Mouse (Mus musculus) C2C12 (cell line): ENCODE data around the gene Prph.
A peak's percentile ranks its signal among the peaks of the same experiment; 100 is the strongest.

ENCODE experiments used
- CTCF ChIP-seq: IDR thresholded peaks from one replicate; pipeline ENCODE4 v1.5.1; 2011; ENCODE audit not compliant: control insufficient read depth, insufficient read depth, insufficient read length
- MAX ChIP-seq: IDR thresholded peaks from one replicate; pipeline ENCODE4 v1.6.1; 2011; ENCODE audit warnings: mild to moderate bottlenecking, control low read depth
- MYOG ChIP-seq: IDR thresholded peaks from one replicate; pipeline ENCODE4 v1.6.1; 2011; ENCODE audit not compliant: control insufficient read depth, insufficient read length; ENCODE audit errors: extremely low read depth

DNA sequence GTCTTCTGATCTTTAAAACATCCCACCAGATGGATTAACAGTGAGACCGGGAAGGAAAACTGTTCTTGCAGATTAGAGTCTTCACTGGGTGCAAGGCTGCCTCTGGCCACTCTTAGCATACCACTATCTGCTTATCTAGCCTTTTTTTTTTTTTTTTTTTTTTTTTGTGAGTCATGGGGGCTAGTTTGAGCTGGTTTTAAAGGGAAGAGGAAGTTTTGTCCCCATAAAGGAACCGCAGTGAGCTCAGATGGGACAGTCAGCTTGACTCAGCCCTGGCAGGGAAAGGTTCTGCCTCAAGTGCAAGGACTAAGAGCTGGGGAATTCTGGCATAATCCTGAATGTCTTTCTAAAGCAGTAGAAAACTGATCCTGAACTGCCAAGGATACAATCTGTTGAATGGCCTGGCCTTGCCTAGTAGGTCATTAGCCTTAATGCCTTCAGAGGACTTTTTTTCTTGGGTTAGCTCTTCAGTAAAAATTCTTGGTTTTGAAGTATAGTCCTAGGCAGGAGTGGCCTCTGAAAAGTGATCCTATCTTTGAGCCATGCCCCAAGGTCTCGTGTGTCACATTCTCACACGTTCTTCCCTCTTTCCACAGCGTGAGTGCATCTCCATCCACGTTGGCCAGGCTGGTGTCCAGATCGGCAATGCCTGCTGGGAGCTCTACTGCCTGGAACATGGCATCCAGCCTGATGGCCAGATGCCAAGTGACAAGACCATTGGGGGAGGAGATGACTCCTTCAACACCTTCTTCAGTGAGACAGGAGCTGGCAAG is 21.3 kb upstream of the Prph start:
- TF ChIP-seq MAX (peak; percentile 46), CTCF (no peak), MYOG (no peak)
